Mouse (Mus musculus): Measurements from ENCODE around the gene Ppm1h. TPM values are rescaled to one million over a fixed set of nuclear protein-coding genes. Genes with fewer than 3 reads are reported as not detected.
"Not testable (repeated sequence)": the region's sequence is repeated elsewhere in the genome, so short reads cannot be mapped to it uniquely, and the experiment has no call there.

Ppm1h gene
- polyA plus RNA-seq, 1 experiment from 2014 or later: 12.6 TPM

- peaks cover 27% of the 10 kb centered on the region for H3K4me1 ChIP-seq (replicated peaks)
- not testable (repeated sequence) for H3K36me3 ChIP-seq; ATAC-seq; H3K9ac ChIP-seq (replicated peaks); H3K4me3 ChIP-seq (replicated peaks); H3K4me2 ChIP-seq (replicated peaks); H3K9me3 ChIP-seq; H3K27me3 ChIP-seq; H3K27ac ChIP-seq
- no CpG with 5 or more reads among the region's 4 CpGs for WGBS
These were observed 256.8 kb downstream of the Ppm1h start for GRCm38 (mm10) chr10:122935406-122935805.

- H3K27ac ChIP-seq; H3K36me3 ChIP-seq; H3K4me1 ChIP-seq (replicated peaks); H3K4me3 ChIP-seq (replicated peaks); H3K4me2 ChIP-seq (replicated peaks); H3K27me3 ChIP-seq; H3K9ac ChIP-seq (replicated peaks); ATAC-seq; H3K9me3 ChIP-seq: not testable (repeated sequence)
- WGBS: no CpG with 5 or more reads among the region's 4 CpGs
These were observed 258.8 kb downstream of the Ppm1h start for GRCm38 (mm10) chr10:122937380-122937779.

GRCm38 (mm10) chr10:122939546-122939945 lies 261.0 kb downstream of the Ppm1h start:
- 95% methylated on average over 10 of the region's 10 CpGs for WGBS
- H3K4me1 ChIP-seq (replicated peaks): 0 out of 2 replicates have a peak, but pooled peaks cover under 1% of the 10 kb centered on the region
- no peaks in the 10 kb centered on the region for H3K36me3 ChIP-seq
- no peak overlapping the region for H3K9ac ChIP-seq (replicated peaks)
- H3K4me2 ChIP-seq (replicated peaks): no peak overlapping the region
- H3K9me3 ChIP-seq: no peaks in the 10 kb centered on the region
- H3K27ac ChIP-seq: no peak overlapping the region
- no peak overlapping the region for H3K4me3 ChIP-seq (replicated peaks)
- no peak for ATAC-seq
- H3K27me3 ChIP-seq: no peaks in the 10 kb centered on the region

- 81% methylated on average over 7 of the region's 7 CpGs for WGBS
- ATAC-seq: no peak
- no peaks in the 10 kb centered on the region for H3K27me3 ChIP-seq
- no peaks in the 10 kb centered on the region for H3K9me3 ChIP-seq
- no peaks in the 10 kb centered on the region for H3K36me3 ChIP-seq
- no peak overlapping the region for H3K9ac ChIP-seq (replicated peaks)
- no peak overlapping the region for H3K4me3 ChIP-seq (replicated peaks)
- H3K4me2 ChIP-seq (replicated peaks): no peak overlapping the region
- H3K4me1 ChIP-seq (replicated peaks): 0 out of 2 replicates have a peak, but pooled peaks cover 5% of the 10 kb centered on the region
- no peak overlapping the region for H3K27ac ChIP-seq
These were observed 264.2 kb downstream of the Ppm1h start for GRCm38 (mm10) chr10:122942771-122943170.

- Histone ChIP-seq H3K4me1 (replicated peaks) (0 out of 2 replicates have a peak, but pooled peaks cover 5% of the 10 kb centered on the region), H3K4me2 (replicated peaks) (no peak overlapping the region), H3K4me3 (replicated peaks) (no peak overlapping the region), H3K9ac (replicated peaks) (no peak overlapping the region), H3K9me3 (no peaks in the 10 kb centered on the region), H3K27me3 (no peaks in the 10 kb centered on the region), H3K27ac (no peak overlapping the region), H3K36me3 (no peaks in the 10 kb centered on the region)
- ATAC-seq: no peak
- 63% methylated on average over 6 of the region's 6 CpGs for WGBS
These were observed 265.3 kb downstream of the Ppm1h start for GRCm38 (mm10) chr10:122943824-122944223.

- Histone ChIP-seq H3K4me2 (replicated peaks) (no peak overlapping the region), H3K27ac (no peak overlapping the region), H3K9ac (replicated peaks) (no peak overlapping the region), H3K4me1 (replicated peaks) (0 out of 2 replicates have a peak, but pooled peaks cover 5% of the 10 kb centered on the region), H3K27me3 (no peaks in the 10 kb centered on the region), H3K9me3 (no peaks in the 10 kb centered on the region), H3K4me3 (replicated peaks) (no peak overlapping the region), H3K36me3 (no peaks in the 10 kb centered on the region)
- ATAC-seq: no peak
- 80% methylated on average over 5 of the region's 5 CpGs for WGBS
These were observed 266.3 kb downstream of the Ppm1h start for GRCm38 (mm10) chr10:122944888-122945287.

- Histone ChIP-seq H3K27ac (no peak overlapping the region), H3K4me1 (replicated peaks) (0 out of 2 replicates have a peak, but pooled peaks cover 2% of the 10 kb centered on the region), H3K4me2 (replicated peaks) (no peak overlapping the region), H3K4me3 (replicated peaks) (no peak overlapping the region), H3K9ac (replicated peaks) (no peak overlapping the region), H3K36me3 (no peaks in the 10 kb centered on the region), H3K9me3 (no peaks in the 10 kb centered on the region), H3K27me3 (no peaks in the 10 kb centered on the region)
- WGBS: 53% methylated on average over 6 of the region's 6 CpGs
- ATAC-seq: no peak
These were observed 272.4 kb downstream of the Ppm1h start for GRCm38 (mm10) chr10:122950966-122951365.

GRCm38 (mm10) chr10:122953576-122953975 lies 275.0 kb downstream of the Ppm1h start:
- Histone ChIP-seq H3K4me2 (replicated peaks) (no peak overlapping the region), H3K9me3 (no peaks in the 10 kb centered on the region), H3K4me3 (replicated peaks) (no peak overlapping the region), H3K27ac (no peak overlapping the region), H3K9ac (replicated peaks) (no peak overlapping the region), H3K4me1 (replicated peaks) (0 out of 2 replicates have a peak, but pooled peaks cover 2% of the 10 kb centered on the region), H3K36me3 (no peaks in the 10 kb centered on the region), H3K27me3 (no peaks in the 10 kb centered on the region)
- ATAC-seq: no peak
- 90% methylated on average over 9 of the region's 9 CpGs for WGBS

- H3K27ac ChIP-seq: no peak overlapping the region
- no peak for ATAC-seq
- H3K4me3 ChIP-seq (replicated peaks): no peak overlapping the region
- H3K4me2 ChIP-seq (replicated peaks): no peak overlapping the region
- H3K36me3 ChIP-seq: no peaks in the 10 kb centered on the region
- H3K9me3 ChIP-seq: no peaks in the 10 kb centered on the region
- no peak overlapping the region for H3K9ac ChIP-seq (replicated peaks)
- 79% methylated on average over 2 of the region's 2 CpGs for WGBS
- no peaks in the 10 kb centered on the region for H3K27me3 ChIP-seq
- peaks cover 18% of the 10 kb centered on the region for H3K4me1 ChIP-seq (replicated peaks)
These were observed 279.4 kb downstream of the Ppm1h start for GRCm38 (mm10) chr10:122957918-122958317.

- Histone ChIP-seq H3K4me2 (replicated peaks) (no peak overlapping the region), H3K9me3 (no peaks in the 10 kb centered on the region), H3K36me3 (no peaks in the 10 kb centered on the region), H3K27ac (no peak overlapping the region), H3K4me1 (replicated peaks) (peaks cover 25% of the 10 kb centered on the region), H3K9ac (replicated peaks) (no peak overlapping the region), H3K27me3 (no peaks in the 10 kb centered on the region), H3K4me3 (replicated peaks) (no peak overlapping the region)
- ATAC-seq: no peak
- WGBS: 88% methylated on average over 5 of the region's 5 CpGs
These were observed 280.1 kb downstream of the Ppm1h start for GRCm38 (mm10) chr10:122958699-122959098.

- Histone ChIP-seq H3K27ac (no peak overlapping the region), H3K9ac (replicated peaks) (no peak overlapping the region), H3K4me3 (replicated peaks) (no peak overlapping the region), H3K36me3 (no peaks in the 10 kb centered on the region), H3K27me3 (no peaks in the 10 kb centered on the region), H3K4me1 (replicated peaks) (peaks cover 40% of the 10 kb centered on the region), H3K9me3 (no peaks in the 10 kb centered on the region), H3K4me2 (replicated peaks) (no peak overlapping the region)
- WGBS: 90% methylated on average over 16 of the region's 16 CpGs
- no peak for ATAC-seq
These were observed 281.7 kb downstream of the Ppm1h start for GRCm38 (mm10) chr10:122960216-122960615.

- no peak overlapping the region for H3K4me3 ChIP-seq (replicated peaks)
- peaks cover 40% of the 10 kb centered on the region for H3K4me1 ChIP-seq (replicated peaks)
- H3K9ac ChIP-seq (replicated peaks): no peak overlapping the region
- H3K27ac ChIP-seq: no peak overlapping the region
- H3K27me3 ChIP-seq: no peaks in the 10 kb centered on the region
- H3K4me2 ChIP-seq (replicated peaks): no peak overlapping the region
- ATAC-seq: no peak
- WGBS: 75% methylated on average over 16 of the region's 16 CpGs
- no peaks in the 10 kb centered on the region for H3K9me3 ChIP-seq
- H3K36me3 ChIP-seq: no peaks in the 10 kb centered on the region
These were observed 282.2 kb downstream of the Ppm1h start for GRCm38 (mm10) chr10:122960738-122961137.

GRCm38 (mm10) chr10:122961494-122961893 lies 282.9 kb downstream of the Ppm1h start:
- ATAC-seq: no peak
- no peaks in the 10 kb centered on the region for H3K9me3 ChIP-seq
- H3K9ac ChIP-seq (replicated peaks): no peak overlapping the region
- no peaks in the 10 kb centered on the region for H3K36me3 ChIP-seq
- WGBS: 65% methylated on average over 9 of the region's 9 CpGs
- no peak overlapping the region for H3K27ac ChIP-seq
- no peak overlapping the region for H3K4me2 ChIP-seq (replicated peaks)
- H3K4me3 ChIP-seq (replicated peaks): no peak overlapping the region
- peaks cover 40% of the 10 kb centered on the region for H3K4me1 ChIP-seq (replicated peaks)
- H3K27me3 ChIP-seq: no peaks in the 10 kb centered on the region

Measured in midbrain, embryonic 13.5 days (tissue).